Mouse (Mus musculus): ENCODE measurements around the gene Slit3. TPM values are rescaled to one million over a fixed set of nuclear protein-coding genes. Genes with fewer than 3 reads are reported as not detected.

Gene Slit3
- polyA plus RNA-seq, 1 experiment from 2014 or later = 22.2 TPM

DNA sequence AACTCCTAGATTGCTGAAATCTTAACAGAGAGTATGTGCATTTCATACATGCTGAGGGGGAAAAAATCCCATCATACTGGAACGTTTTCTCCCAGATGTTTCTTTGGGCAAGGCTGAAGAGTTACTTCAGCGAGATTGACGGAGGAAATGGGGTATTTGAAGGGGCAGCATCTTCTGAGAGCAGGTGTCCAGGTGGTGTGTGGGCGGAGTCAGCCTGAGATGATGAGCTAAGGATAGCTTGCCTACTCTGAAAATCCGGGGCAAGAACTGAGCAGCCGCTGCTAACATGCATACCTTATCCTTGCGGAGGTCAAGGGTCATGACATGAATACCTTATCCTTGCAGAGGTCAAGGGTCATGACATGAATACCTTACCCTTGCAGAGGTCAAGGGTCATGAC, 576.5 kb downstream of the Slit3 start:
- H3K4me3 ChIP-seq = no peak overlapping the region
- no peak overlapping the region for H3K27ac ChIP-seq
- WGBS = 86% methylated on average over 7 of the region's 7 CpGs
- no peaks in the 10 kb centered on the region for H3K4me1 ChIP-seq
- H3K9me3 ChIP-seq = no peaks in the 10 kb centered on the region
- DNase-seq (ENCODE audit: low spot score) = no peak
- peaks cover 26% of the 10 kb centered on the region for H3K36me3 ChIP-seq
- H3K27me3 ChIP-seq (ENCODE audit: insufficient read depth, poor library complexity, severe bottlenecking) = no peaks in the 10 kb centered on the region

DNA sequence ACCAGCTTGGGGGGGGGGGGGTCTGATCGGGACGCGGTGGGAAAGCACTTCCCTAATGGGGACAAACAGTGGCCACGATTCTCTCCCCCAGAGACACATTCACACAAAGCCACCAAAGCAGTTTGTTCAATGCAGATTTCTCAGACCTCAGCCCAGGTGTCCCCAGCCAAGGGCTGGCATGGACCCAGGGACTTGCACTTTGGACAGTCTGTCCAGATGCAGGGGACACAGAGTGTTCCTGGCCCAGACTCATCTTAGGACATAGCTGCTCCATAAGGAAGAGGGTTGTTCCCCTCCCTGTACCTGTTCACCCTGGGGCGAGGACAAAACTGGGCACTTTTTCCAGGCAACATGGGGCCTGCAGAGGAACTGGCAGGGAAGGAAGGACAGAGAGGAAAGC, 577.9 kb downstream of the Slit3 start:
- Histone ChIP-seq H3K27me3 (ENCODE audit: insufficient read depth, poor library complexity, severe bottlenecking) (no peaks in the 10 kb centered on the region), H3K27ac (no peak overlapping the region), H3K4me3 (no peak overlapping the region), H3K36me3 (peaks cover 40% of the 10 kb centered on the region), H3K4me1 (no peaks in the 10 kb centered on the region), H3K9me3 (peaks cover 8% of the 10 kb centered on the region; the same call in 1 of the 2 replicates)
- DNase-seq (ENCODE audit: low spot score) = no peak
- 86% methylated on average over 5 of the region's 5 CpGs for WGBS

DNA sequence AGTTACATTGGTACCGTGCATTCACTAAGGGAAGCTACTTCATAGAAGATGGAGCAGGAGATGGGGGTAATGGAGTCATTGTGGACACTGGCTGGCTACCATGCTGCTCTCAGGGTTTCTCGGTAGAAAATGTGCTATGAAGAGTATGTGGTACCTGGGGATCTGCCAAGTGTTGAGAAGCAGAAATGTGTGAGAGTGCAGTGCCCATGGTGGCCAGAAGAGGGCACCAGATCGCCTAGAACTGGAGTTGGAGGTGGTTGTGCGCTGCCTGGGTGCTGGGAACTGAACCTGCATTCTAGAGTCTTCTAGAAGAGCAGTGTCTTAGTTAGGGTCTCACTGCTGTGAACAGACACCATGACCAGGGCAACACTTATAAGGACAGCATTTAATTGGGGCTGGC, 582.4 kb downstream of the Slit3 start:
- no peak overlapping the region for H3K27ac ChIP-seq
- H3K4me3 ChIP-seq = no peak overlapping the region
- peaks cover 65% of the 10 kb centered on the region for H3K36me3 ChIP-seq
- DNase-seq (ENCODE audit: low spot score) = no peak
- H3K27me3 ChIP-seq (ENCODE audit: insufficient read depth, poor library complexity, severe bottlenecking) = no peaks in the 10 kb centered on the region
- no peaks in the 10 kb centered on the region for H3K4me1 ChIP-seq
- 68% methylated on average over 4 of the region's 4 CpGs for WGBS
- peaks cover 8% of the 10 kb centered on the region; the same call in 1 of the 2 replicates for H3K9me3 ChIP-seq

DNA sequence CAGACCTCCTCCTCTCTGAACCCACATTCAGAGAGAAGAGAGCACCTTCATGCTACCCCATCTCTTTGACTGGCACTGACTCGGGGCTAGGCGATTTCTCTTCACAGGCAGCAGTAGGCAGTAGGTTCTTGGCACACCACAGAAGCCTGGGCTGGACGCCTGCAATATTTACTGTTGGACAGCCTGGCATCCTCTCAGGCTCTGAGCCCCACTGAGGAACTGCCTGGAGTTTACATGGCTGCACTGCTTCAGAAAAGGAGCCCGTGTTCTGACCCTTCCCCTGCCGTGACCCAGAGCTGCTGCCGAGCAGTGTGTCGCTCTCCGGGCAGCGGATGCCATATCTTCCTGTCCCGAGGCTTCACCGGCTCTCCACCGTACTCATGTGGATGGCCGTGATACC, 583.4 kb downstream of the Slit3 start:
- peaks cover 67% of the 10 kb centered on the region for H3K36me3 ChIP-seq
- H3K4me3 ChIP-seq = no peak overlapping the region
- 91% methylated on average over 13 of the region's 13 CpGs for WGBS
- no peak for DNase-seq (ENCODE audit: low spot score)
- 0 out of 2 replicates have a peak, but pooled peaks cover 2% of the 10 kb centered on the region for H3K4me1 ChIP-seq
- no peak overlapping the region for H3K27ac ChIP-seq
- H3K27me3 ChIP-seq (ENCODE audit: insufficient read depth, poor library complexity, severe bottlenecking) = no peaks in the 10 kb centered on the region
- peaks cover 8% of the 10 kb centered on the region; the same call in 1 of the 2 replicates for H3K9me3 ChIP-seq

DNA sequence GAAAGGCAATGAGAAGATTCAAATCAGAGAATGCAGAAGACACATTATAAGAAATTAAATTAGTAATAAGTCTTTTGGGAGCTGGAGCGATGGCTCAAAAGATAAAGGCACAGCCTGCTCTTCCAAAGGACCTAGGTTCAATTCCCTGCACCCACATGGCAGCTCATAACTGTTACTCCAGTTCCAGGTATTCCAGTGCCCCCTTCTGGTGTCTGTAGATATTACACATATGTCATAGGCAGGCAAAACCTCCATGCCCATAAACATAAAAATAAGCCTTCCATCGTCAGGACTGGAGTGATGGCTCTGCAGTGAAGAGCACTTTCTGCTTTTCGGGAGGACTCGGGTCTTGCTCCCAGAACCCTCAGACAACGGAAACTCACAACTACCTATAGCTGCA, 583.9 kb downstream of the Slit3 start:
- 82% methylated on average over 5 of the region's 5 CpGs for WGBS
- DNase-seq (ENCODE audit: low spot score) = no peak
- Histone ChIP-seq H3K36me3 (peaks cover 63% of the 10 kb centered on the region), H3K4me3 (no peak overlapping the region), H3K9me3 (peaks cover 8% of the 10 kb centered on the region; the same call in 1 of the 2 replicates), H3K27me3 (ENCODE audit: insufficient read depth, poor library complexity, severe bottlenecking) (no peaks in the 10 kb centered on the region), H3K4me1 (0 out of 2 replicates have a peak, but pooled peaks cover 4% of the 10 kb centered on the region), H3K27ac (no peak overlapping the region)

DNA sequence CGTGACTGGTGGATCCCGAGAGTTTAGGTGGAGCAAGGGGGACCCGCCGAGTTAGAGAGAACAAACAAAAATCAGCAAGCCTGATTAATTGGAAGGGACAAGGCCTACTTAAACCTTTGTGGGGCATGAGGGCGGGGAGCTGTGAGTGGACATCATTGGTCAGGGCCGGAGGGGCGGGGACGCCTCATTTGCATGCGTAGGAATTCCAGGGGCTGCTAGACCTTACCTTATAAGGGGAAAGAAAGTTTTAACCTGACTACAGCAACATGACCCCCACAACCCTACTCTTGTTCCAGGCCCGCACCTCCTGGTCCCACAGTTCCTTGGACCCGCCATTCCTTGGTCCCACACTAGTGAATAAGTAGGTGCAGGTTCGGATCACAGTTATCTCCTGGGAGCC, 586.4 kb downstream of the Slit3 start:
- peaks cover 48% of the 10 kb centered on the region for H3K36me3 ChIP-seq
- no peaks in the 10 kb centered on the region for H3K27me3 ChIP-seq (ENCODE audit: insufficient read depth, poor library complexity, severe bottlenecking)
- H3K9me3 ChIP-seq = peaks cover 11% of the 10 kb centered on the region; the same call in 1 of the 2 replicates
- no peak overlapping the region for H3K27ac ChIP-seq
- H3K4me1 ChIP-seq = 0 out of 2 replicates have a peak, but pooled peaks cover 4% of the 10 kb centered on the region
- no peak overlapping the region for H3K4me3 ChIP-seq
- no peak for DNase-seq (ENCODE audit: low spot score)
- WGBS = 93% methylated on average over 12 of the region's 12 CpGs

DNA sequence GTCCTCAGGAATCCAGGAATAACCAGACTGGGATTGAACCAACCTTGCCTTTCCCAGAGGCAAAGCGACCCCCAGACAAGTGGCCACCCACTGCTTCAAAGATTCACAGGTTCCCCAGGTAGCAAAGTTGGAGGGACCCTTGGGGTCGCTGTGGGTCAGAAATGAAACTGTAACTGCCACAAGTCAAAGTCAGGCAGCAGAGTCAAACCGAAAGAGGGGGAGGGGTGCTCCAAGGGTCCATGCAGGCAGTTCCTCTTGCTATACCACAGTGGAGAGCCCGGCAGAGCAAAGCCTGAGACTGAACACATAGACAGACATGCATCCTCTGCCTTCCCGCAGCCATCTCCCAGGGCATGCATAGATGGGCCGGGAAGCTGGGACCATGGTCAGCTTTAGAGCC, 590.3 kb downstream of the Slit3 start:
- no peak for DNase-seq (ENCODE audit: low spot score)
- Histone ChIP-seq H3K36me3 (peaks cover 19% of the 10 kb centered on the region), H3K27me3 (ENCODE audit: insufficient read depth, poor library complexity, severe bottlenecking) (no peaks in the 10 kb centered on the region), H3K9me3 (0 out of 2 replicates have a peak, but pooled peaks cover 3% of the 10 kb centered on the region), H3K27ac (no peak overlapping the region), H3K4me3 (no peak overlapping the region), H3K4me1 (0 out of 2 replicates have a peak, but pooled peaks cover 4% of the 10 kb centered on the region)
- WGBS = 78% methylated on average over 6 of the region's 6 CpGs

DNA sequence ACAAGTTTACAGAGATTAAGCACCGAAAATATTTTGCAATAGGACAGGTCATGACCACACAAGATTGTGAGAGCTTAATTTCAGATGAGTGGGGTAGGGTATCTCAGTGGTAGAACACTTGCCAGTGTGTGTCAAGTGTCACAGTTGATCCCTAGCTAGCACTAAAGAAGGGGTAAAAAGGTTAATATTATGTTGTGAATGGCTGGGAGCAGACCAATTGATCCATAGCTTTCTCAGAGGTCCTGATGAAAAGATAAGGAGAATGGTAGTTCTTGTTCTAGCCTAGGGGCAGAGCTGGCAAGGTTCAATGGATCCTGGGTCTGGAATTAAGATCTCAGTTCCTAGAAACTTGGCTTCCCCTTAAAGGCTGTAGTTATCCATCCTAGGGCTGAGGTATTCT, 597.9 kb downstream of the Slit3 start:
- Histone ChIP-seq H3K9me3 (no peaks in the 10 kb centered on the region), H3K36me3 (no peaks in the 10 kb centered on the region), H3K27ac (no peak overlapping the region), H3K4me1 (no peaks in the 10 kb centered on the region), H3K27me3 (ENCODE audit: insufficient read depth, poor library complexity, severe bottlenecking) (no peaks in the 10 kb centered on the region), H3K4me3 (no peak overlapping the region)
- no peak for DNase-seq (ENCODE audit: low spot score)
- WGBS = 80% methylated on average over 1 of the region's 1 CpGs

DNA sequence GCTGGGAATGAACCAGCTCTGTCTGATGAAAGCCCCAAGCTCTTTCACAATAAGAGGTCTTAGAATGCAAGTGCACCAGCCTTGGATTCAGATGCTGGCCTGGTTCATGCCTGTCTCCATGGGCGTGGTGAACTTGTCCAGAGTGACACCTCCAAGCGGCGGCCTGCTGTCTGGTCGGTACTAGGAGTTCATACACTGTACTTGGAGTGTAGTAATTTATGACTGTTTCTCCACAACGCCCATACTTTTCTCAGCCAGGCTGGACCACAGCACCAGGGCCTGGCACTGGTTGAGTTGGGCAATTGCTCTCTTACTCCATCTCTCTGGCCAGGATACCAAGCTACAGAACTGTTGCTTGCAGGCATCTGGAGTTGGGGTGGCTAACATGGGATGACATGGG, 602.9 kb downstream of the Slit3 start:
- Histone ChIP-seq H3K36me3 (no peaks in the 10 kb centered on the region), H3K27ac (no peak overlapping the region), H3K27me3 (ENCODE audit: insufficient read depth, poor library complexity, severe bottlenecking) (no peaks in the 10 kb centered on the region), H3K9me3 (no peaks in the 10 kb centered on the region), H3K4me3 (no peak overlapping the region), H3K4me1 (no peaks in the 10 kb centered on the region)
- WGBS = 83% methylated on average over 5 of the region's 5 CpGs
- DNase-seq (ENCODE audit: low spot score) = no peak

DNA sequence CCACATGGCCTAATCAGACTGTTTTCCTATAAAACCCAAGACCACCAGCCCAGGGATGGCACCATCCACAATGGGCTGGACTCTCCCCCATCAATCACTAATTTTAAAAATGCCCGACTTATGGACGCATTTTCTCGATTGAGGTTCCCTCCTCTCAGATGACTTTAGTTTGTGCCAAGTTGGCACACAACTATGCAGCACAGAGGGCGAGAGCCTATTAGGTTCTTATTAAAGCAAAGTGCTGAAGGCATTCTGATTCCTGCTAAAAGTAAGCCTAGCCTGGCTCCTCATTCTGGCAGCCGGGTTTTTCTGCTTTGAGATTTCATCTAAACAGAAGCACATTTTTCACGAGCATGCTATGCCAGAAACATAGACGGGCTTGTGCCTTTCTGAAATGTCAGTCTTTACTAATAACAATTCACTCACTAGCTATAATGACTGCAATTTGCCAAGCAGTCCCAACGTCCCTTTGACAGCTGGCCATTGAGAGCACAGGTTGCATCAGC, 605.4 kb downstream of the Slit3 start:
- Histone ChIP-seq H3K4me1 (no peaks in the 10 kb centered on the region), H3K36me3 (no peaks in the 10 kb centered on the region), H3K9me3 (no peaks in the 10 kb centered on the region), H3K27me3 (ENCODE audit: insufficient read depth, poor library complexity, severe bottlenecking) (no peaks in the 10 kb centered on the region), H3K27ac (no peak overlapping the region), H3K4me3 (no peak overlapping the region)
- DNase-seq (ENCODE audit: low spot score) = no peak
- 80% methylated on average over 8 of the region's 8 CpGs for WGBS

DNA sequence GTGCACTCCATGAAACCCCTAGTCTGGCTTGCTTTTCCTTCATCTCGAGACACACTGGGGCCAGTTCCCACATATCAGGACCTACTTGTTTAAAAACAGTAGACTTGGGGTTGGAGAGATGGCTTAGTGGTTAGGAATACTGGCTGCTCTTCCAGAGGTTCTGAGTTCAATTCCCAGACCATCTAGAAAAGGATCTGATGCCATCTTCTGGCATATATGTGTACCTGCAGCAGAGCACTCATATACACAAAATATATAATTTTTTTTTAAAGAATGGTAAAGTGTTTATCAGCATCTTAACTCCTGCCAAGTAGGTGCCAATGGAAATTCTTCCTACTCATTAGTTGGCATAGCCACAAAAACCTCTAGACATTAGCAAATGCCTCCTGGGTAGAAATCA, 607.2 kb downstream of the Slit3 start:
- WGBS = 83% methylated on average over 1 of the region's 1 CpGs
- no peaks in the 10 kb centered on the region for H3K27me3 ChIP-seq (ENCODE audit: insufficient read depth, poor library complexity, severe bottlenecking)
- no peaks in the 10 kb centered on the region for H3K36me3 ChIP-seq
- H3K4me3 ChIP-seq = no peak overlapping the region
- no peak overlapping the region for H3K27ac ChIP-seq
- no peaks in the 10 kb centered on the region for H3K9me3 ChIP-seq
- H3K4me1 ChIP-seq = no peaks in the 10 kb centered on the region
- DNase-seq (ENCODE audit: low spot score) = no peak

DNA sequence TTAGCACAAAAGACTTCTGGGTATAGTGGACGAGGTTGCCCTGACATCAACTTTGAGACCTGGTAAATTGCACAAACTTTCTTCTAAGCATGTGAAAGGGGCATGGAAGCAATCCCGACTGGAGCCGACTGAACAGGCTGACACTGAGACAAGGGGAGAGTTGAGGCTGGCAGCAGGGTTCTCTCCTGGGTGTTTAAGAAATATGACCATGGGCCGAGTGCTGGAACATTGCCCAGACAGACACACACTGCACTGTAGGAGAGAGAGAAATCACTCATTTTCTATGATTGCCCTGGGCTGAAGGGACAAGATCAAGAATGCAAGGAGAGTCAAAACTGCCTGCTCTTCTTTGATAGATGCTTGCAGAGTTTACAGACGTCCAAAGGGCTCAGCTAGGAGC, 608.2 kb downstream of the Slit3 start:
- Histone ChIP-seq H3K4me1 (no peaks in the 10 kb centered on the region), H3K27me3 (ENCODE audit: insufficient read depth, poor library complexity, severe bottlenecking) (no peaks in the 10 kb centered on the region), H3K27ac (no peak overlapping the region), H3K36me3 (no peaks in the 10 kb centered on the region), H3K9me3 (no peaks in the 10 kb centered on the region), H3K4me3 (no peak overlapping the region)
- WGBS = 51% methylated on average over 5 of the region's 5 CpGs
- no peak for DNase-seq (ENCODE audit: low spot score)

DNA sequence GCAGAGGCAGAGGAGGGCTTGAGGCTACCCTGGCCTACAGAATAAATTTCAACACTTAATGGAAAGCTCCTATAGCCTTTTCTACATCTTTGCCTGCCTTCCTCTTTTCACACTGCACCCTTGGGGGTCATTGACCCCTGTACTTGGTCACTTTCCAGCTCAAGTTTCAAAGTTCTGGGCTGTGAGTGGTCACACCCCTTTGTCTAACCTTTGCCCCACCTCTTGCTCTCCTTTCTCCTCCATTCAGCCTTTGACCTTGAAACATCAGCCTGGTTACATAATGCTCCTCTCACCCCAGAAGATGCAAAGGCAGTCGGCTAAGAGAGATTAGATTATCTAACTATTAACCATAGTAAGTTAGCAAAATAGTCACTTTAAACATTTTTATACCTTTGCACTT, 611.3 kb downstream of the Slit3 start:
- Histone ChIP-seq H3K9me3 (no peaks in the 10 kb centered on the region), H3K27me3 (ENCODE audit: insufficient read depth, poor library complexity, severe bottlenecking) (no peaks in the 10 kb centered on the region), H3K27ac (no peak overlapping the region), H3K36me3 (no peaks in the 10 kb centered on the region), H3K4me3 (no peak overlapping the region), H3K4me1 (no peaks in the 10 kb centered on the region)
- 56% methylated on average over 1 of the region's 1 CpGs for WGBS
- no peak for DNase-seq (ENCODE audit: low spot score)

DNA sequence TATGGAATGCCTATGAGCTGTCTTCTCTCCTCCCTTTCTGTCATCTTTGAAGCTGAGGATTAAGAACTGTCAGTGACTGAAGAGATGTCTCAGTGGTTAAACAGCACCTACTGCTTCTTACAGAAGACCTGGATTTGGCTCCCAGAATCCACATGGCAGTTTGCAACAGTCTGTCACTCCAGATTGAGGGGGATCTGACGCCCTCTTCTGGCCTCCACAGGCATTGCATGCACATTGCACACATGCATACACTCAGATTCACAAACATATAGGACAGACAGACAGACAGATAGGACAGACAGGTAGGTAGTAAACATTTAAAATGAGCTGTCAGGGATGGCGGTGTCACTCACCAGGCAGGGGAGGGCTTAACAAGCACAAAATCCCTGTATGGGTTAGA, 615.8 kb downstream of the Slit3 start:
- Histone ChIP-seq H3K27ac (no peak overlapping the region), H3K27me3 (ENCODE audit: insufficient read depth, poor library complexity, severe bottlenecking) (no peaks in the 10 kb centered on the region), H3K9me3 (no peaks in the 10 kb centered on the region), H3K36me3 (no peaks in the 10 kb centered on the region), H3K4me3 (no peak overlapping the region), H3K4me1 (no peaks in the 10 kb centered on the region)
- no peak for DNase-seq (ENCODE audit: low spot score)
- 56% methylated on average over 2 of the region's 2 CpGs for WGBS
